Mouse (Mus musculus): Measurements from ENCODE around the gene Rars. TPM values are rescaled to one million over a fixed set of nuclear protein-coding genes. Genes with fewer than 3 reads are reported as not detected.
"Not testable (repeated sequence)": the region's sequence is repeated elsewhere in the genome, so short reads cannot be mapped to it uniquely, and the experiment has no call there.

The Rars gene
- polyA plus RNA-seq, 1 experiment from 2014 or later = 83.2 TPM

GRCm38 (mm10) chr11:35816316-35816715 lies 18.0 kb downstream of the Rars start:
- Histone ChIP-seq H3K4me1 (ENCODE audit: control insufficient read depth, insufficient read depth, low read length) (no peaks in the 10 kb centered on the region), H3K27ac (ENCODE audit: low read depth, low read length) (no peak overlapping the region), H3K9ac (ENCODE audit: low read length) (no peak overlapping the region), H3K4me3 (ENCODE audit: low read depth, low read length) (no peak overlapping the region), H3K4me2 (ENCODE audit: low read length) (no peak overlapping the region), H3K9me3 (replicated peaks; ENCODE audit: control insufficient read depth, low read length) (no peaks in the 10 kb centered on the region), H3K27me3 (replicated peaks; ENCODE audit: control insufficient read depth, insufficient read depth, low read length) (no peaks in the 10 kb centered on the region), H3K36me3 (ENCODE audit: control insufficient read depth, insufficient read depth, low read length) (peaks cover 97% of the 10 kb centered on the region)
- no peak for DNase-seq (ENCODE audit: low spot score)
- ATAC-seq = no peak
- WGBS = 91% methylated on average over 12 of the region's 12 CpGs

GRCm38 (mm10) chr11:35811458-35811857 lies 22.8 kb downstream of the Rars start:
- 87% methylated on average over 10 of the region's 10 CpGs for WGBS
- no peak overlapping the region for H3K4me2 ChIP-seq (ENCODE audit: low read length)

GRCm38 (mm10) chr11:35801332-35801731 lies 33.0 kb downstream of the Rars start:
- Histone ChIP-seq H3K9ac (ENCODE audit: low read length) (no peak overlapping the region), H3K27ac (ENCODE audit: low read depth, low read length) (no peak overlapping the region), H3K4me3 (ENCODE audit: low read depth, low read length) (no peak overlapping the region), H3K36me3 (ENCODE audit: control insufficient read depth, insufficient read depth, low read length) (peaks cover 7% of the 10 kb centered on the region; the same call in 1 of the 2 replicates), H3K4me2 (ENCODE audit: low read length) (no peak overlapping the region), H3K27me3 (replicated peaks; ENCODE audit: control insufficient read depth, insufficient read depth, low read length) (peaks cover 27% of the 10 kb centered on the region), H3K4me1 (ENCODE audit: control insufficient read depth, insufficient read depth, low read length) (peaks cover 10% of the 10 kb centered on the region; the same call in 1 of the 2 replicates), H3K9me3 (replicated peaks; ENCODE audit: control insufficient read depth, low read length) (no peaks in the 10 kb centered on the region)
- ATAC-seq = no peak
- WGBS = 82% methylated on average over 5 of the region's 5 CpGs
- DNase-seq (ENCODE audit: low spot score) = no peak

More at GRCm38 (mm10) chr11:35811458-35811857, 22.8 kb downstream of the Rars start:
- H3K27me3 ChIP-seq (replicated peaks; ENCODE audit: control insufficient read depth, insufficient read depth, low read length) = no peaks in the 10 kb centered on the region
- H3K36me3 ChIP-seq (ENCODE audit: control insufficient read depth, insufficient read depth, low read length) = peaks cover 94% of the 10 kb centered on the region
- DNase-seq (ENCODE audit: low spot score) = no peak
- no peaks in the 10 kb centered on the region for H3K4me1 ChIP-seq (ENCODE audit: control insufficient read depth, insufficient read depth, low read length)
- H3K9ac ChIP-seq (ENCODE audit: low read length) = no peak overlapping the region
- no peak overlapping the region for H3K27ac ChIP-seq (ENCODE audit: low read depth, low read length)
- no peak for ATAC-seq
- no peaks in the 10 kb centered on the region for H3K9me3 ChIP-seq (replicated peaks; ENCODE audit: control insufficient read depth, low read length)
- H3K4me3 ChIP-seq (ENCODE audit: low read depth, low read length) = no peak overlapping the region

GRCm38 (mm10) chr11:35798874-35799273 lies 35.4 kb downstream of the Rars start, which contains the start of gene Fbll1:
Gene Fbll1 (minus strand): TSS chr11:35798884.
- peak; percentile 60 for DNase-seq (ENCODE audit: low spot score)
- Histone ChIP-seq H3K27me3 (replicated peaks; ENCODE audit: control insufficient read depth, insufficient read depth, low read length) (peaks cover 34% of the 10 kb centered on the region), H3K4me3 (ENCODE audit: low read depth, low read length) (peak within 1 kb of the TSS; percentile 68), H3K9ac (ENCODE audit: low read length) (peak within 1 kb of the TSS; percentile 70), H3K36me3 (ENCODE audit: control insufficient read depth, insufficient read depth, low read length) (no peaks in the 10 kb centered on the region), H3K4me2 (ENCODE audit: low read length) (peak within 1 kb of the TSS; percentile 78), H3K27ac (ENCODE audit: low read depth, low read length) (peak within 1 kb of the TSS; percentile 79), H3K4me1 (ENCODE audit: control insufficient read depth, insufficient read depth, low read length) (peaks cover 10% of the 10 kb centered on the region; the same call in 1 of the 2 replicates), H3K9me3 (replicated peaks; ENCODE audit: control insufficient read depth, low read length) (no peaks in the 10 kb centered on the region)
- 10% methylated on average over 11 of the region's 11 CpGs for WGBS
- ATAC-seq = peak; percentile 30; the same call in 1 of the 2 replicates

GRCm38 (mm10) chr11:35798495-35798820 lies 35.8 kb downstream of the Rars start:
- Histone ChIP-seq H3K9me3 (replicated peaks; ENCODE audit: control insufficient read depth, low read length) (no peaks in the 10 kb centered on the region), H3K27me3 (replicated peaks; ENCODE audit: control insufficient read depth, insufficient read depth, low read length) (peaks cover 34% of the 10 kb centered on the region), H3K4me2 (ENCODE audit: low read length) (peak overlapping the region; percentile 78), H3K4me3 (ENCODE audit: low read depth, low read length) (peak overlapping the region; percentile 68), H3K4me1 (ENCODE audit: control insufficient read depth, insufficient read depth, low read length) (peaks cover 10% of the 10 kb centered on the region; the same call in 1 of the 2 replicates), H3K27ac (ENCODE audit: low read depth, low read length) (peak overlapping the region; percentile 79), H3K9ac (ENCODE audit: low read length) (peak overlapping the region; percentile 70), H3K36me3 (ENCODE audit: control insufficient read depth, insufficient read depth, low read length) (no peaks in the 10 kb centered on the region)
- WGBS = under 1% methylated on average over 23 of the region's 23 CpGs
- ATAC-seq (peak; percentile 96), DNase-seq (ENCODE audit: low spot score) (peak; percentile 91)

- Histone ChIP-seq H3K4me1 (ENCODE audit: control insufficient read depth, insufficient read depth, low read length) (peaks cover 10% of the 10 kb centered on the region; the same call in 1 of the 2 replicates), H3K27me3 (replicated peaks; ENCODE audit: control insufficient read depth, insufficient read depth, low read length) (peaks cover 34% of the 10 kb centered on the region), H3K27ac (ENCODE audit: low read depth, low read length) (peak overlapping the region; percentile 79), H3K36me3 (ENCODE audit: control insufficient read depth, insufficient read depth, low read length) (no peaks in the 10 kb centered on the region), H3K9ac (ENCODE audit: low read length) (peak overlapping the region; percentile 70), H3K4me2 (ENCODE audit: low read length) (peak overlapping the region; percentile 78), H3K9me3 (replicated peaks; ENCODE audit: control insufficient read depth, low read length) (no peaks in the 10 kb centered on the region), H3K4me3 (ENCODE audit: low read depth, low read length) (peak overlapping the region; percentile 68)
- 2% methylated on average over 77 of the region's 86 CpGs for WGBS
- ATAC-seq (peak; percentile 75), DNase-seq (ENCODE audit: low spot score) (peak; percentile 37)
Measured at GRCm38 (mm10) chr11:35797751-35798494, 36.4 kb downstream of the Rars start.

GRCm38 (mm10) chr11:35792800-35793199 lies 41.5 kb downstream of the Rars start:
- H3K9ac ChIP-seq (ENCODE audit: low read length); DNase-seq (ENCODE audit: low spot score); ATAC-seq; H3K4me3 ChIP-seq (ENCODE audit: low read depth, low read length); H3K4me2 ChIP-seq (ENCODE audit: low read length); H3K9me3 ChIP-seq (replicated peaks; ENCODE audit: control insufficient read depth, low read length); H3K27ac ChIP-seq (ENCODE audit: low read depth, low read length): not testable (repeated sequence)
- 87% methylated on average over 5 of the region's 5 CpGs for WGBS
- Histone ChIP-seq H3K27me3 (replicated peaks; ENCODE audit: control insufficient read depth, insufficient read depth, low read length) (peaks cover 22% of the 10 kb centered on the region), H3K36me3 (ENCODE audit: control insufficient read depth, insufficient read depth, low read length) (peaks cover 17% of the 10 kb centered on the region), H3K4me1 (ENCODE audit: control insufficient read depth, insufficient read depth, low read length) (peaks cover 10% of the 10 kb centered on the region; the same call in 1 of the 2 replicates)

GRCm38 (mm10) chr11:35788443-35788842 lies 45.9 kb downstream of the Rars start:
- Histone ChIP-seq H3K4me1 (ENCODE audit: control insufficient read depth, insufficient read depth, low read length) (no peaks in the 10 kb centered on the region), H3K36me3 (ENCODE audit: control insufficient read depth, insufficient read depth, low read length) (peaks cover 47% of the 10 kb centered on the region), H3K4me3 (ENCODE audit: low read depth, low read length) (no peak overlapping the region), H3K4me2 (ENCODE audit: low read length) (no peak overlapping the region), H3K27me3 (replicated peaks; ENCODE audit: control insufficient read depth, insufficient read depth, low read length) (no peaks in the 10 kb centered on the region), H3K9me3 (replicated peaks; ENCODE audit: control insufficient read depth, low read length) (no peaks in the 10 kb centered on the region), H3K9ac (ENCODE audit: low read length) (no peak overlapping the region), H3K27ac (ENCODE audit: low read depth, low read length) (no peak overlapping the region)
- DNase-seq (ENCODE audit: low spot score) (no peak), ATAC-seq (no peak)
- 58% methylated on average over 2 of the region's 2 CpGs for WGBS

GRCm38 (mm10) chr11:35784537-35784936 lies 49.8 kb downstream of the Rars start:
- peaks cover 66% of the 10 kb centered on the region for H3K36me3 ChIP-seq (ENCODE audit: control insufficient read depth, insufficient read depth, low read length)
- ATAC-seq = no peak
- WGBS = 94% methylated on average over 4 of the region's 4 CpGs

More at GRCm38 (mm10) chr11:35784537-35784936, 49.8 kb downstream of the Rars start:
- no peak for DNase-seq (ENCODE audit: low spot score)
- H3K4me3 ChIP-seq (ENCODE audit: low read depth, low read length) = no peak overlapping the region
- H3K9me3 ChIP-seq (replicated peaks; ENCODE audit: control insufficient read depth, low read length) = no peaks in the 10 kb centered on the region
- no peak overlapping the region for H3K27ac ChIP-seq (ENCODE audit: low read depth, low read length)
- no peak overlapping the region for H3K9ac ChIP-seq (ENCODE audit: low read length)
- no peaks in the 10 kb centered on the region for H3K27me3 ChIP-seq (replicated peaks; ENCODE audit: control insufficient read depth, insufficient read depth, low read length)
- H3K4me2 ChIP-seq (ENCODE audit: low read length) = no peak overlapping the region
- H3K4me1 ChIP-seq (ENCODE audit: control insufficient read depth, insufficient read depth, low read length) = no peaks in the 10 kb centered on the region
